In genomic region chr2:166956805-166957204, GRCm38 (mm10) we compare ENCODE assay signal across 8 mouse cellular contexts. TPM values are rescaled to one million over a fixed set of nuclear protein-coding genes. Genes with fewer than 3 reads are reported as not detected.
DNase-seq lines count a peak whose midpoint lies in the region; ATAC-seq and TF ChIP-seq lines count a peak whose summit lies in the region.

No protein-coding gene starts in this region.

- no peaks in the 10 kb centered on the region for H3K4me1 ChIP-seq in spleen, adult 2 months (ENCODE audit: control insufficient read depth, insufficient read depth, insufficient read length)
- no peaks in the 10 kb centered on the region; the same call in 1 of the 2 replicates for H3K4me1 ChIP-seq in liver, embryonic 13.5 days (replicated peaks)
- H3K4me1 ChIP-seq in small intestine, adult 2 months (ENCODE audit: control insufficient read depth, insufficient read depth, insufficient read length, low read length) = peaks cover 3% of the 10 kb centered on the region; the same call in 1 of the 2 replicates

- H3K9me3 ChIP-seq in liver, embryonic 13.5 days (replicated peaks) = no peaks in the 10 kb centered on the region

- no peak overlapping the region for H3K4me2 ChIP-seq in liver, embryonic 13.5 days

- no peak for TF ChIP-seq POLR2A in spleen, adult 2 months (IDR thresholded peaks at IDR 0.05; ENCODE audit: low read depth, low read length)
- TF ChIP-seq POLR2A in small intestine, adult 2 months (IDR thresholded peaks at IDR 0.05; ENCODE audit: low read depth, low read length) = no peak

- WGBS in spleen, adult 2 months = 56% methylated on average over 7 of the region's 7 CpGs
- WGBS in liver, embryonic 13.5 days (ENCODE audit: insufficient replicate concordance) = 52% methylated on average over 7 of the region's 7 CpGs
- 49% methylated on average over 7 of the region's 7 CpGs for WGBS in small intestine, adult 2 months

- ATAC-seq in liver, embryonic 13.5 days (ENCODE audit: low read depth) = peak; percentile 25; the same call in 1 of the 2 replicates

- no peak overlapping the region for H3K9ac ChIP-seq in liver, embryonic 13.5 days

- H3K36me3 ChIP-seq in spleen, adult 2 months (ENCODE audit: control insufficient read depth, insufficient read depth, low read length) = peaks cover 32% of the 10 kb centered on the region
- peaks cover 88% of the 10 kb centered on the region for H3K36me3 ChIP-seq in liver, embryonic 13.5 days
- H3K36me3 ChIP-seq in small intestine, adult 2 months (ENCODE audit: control insufficient read depth, insufficient read depth, low read length) = peaks cover 52% of the 10 kb centered on the region

- H3K27ac ChIP-seq in spleen, adult 2 months (ENCODE audit: insufficient read depth, low read length) = no peak overlapping the region
- no peak overlapping the region for H3K27ac ChIP-seq in liver, embryonic 13.5 days
- H3K27ac ChIP-seq in small intestine, adult 2 months (ENCODE audit: insufficient read depth, low read depth, low read length) = no peak overlapping the region

- no peak for TF ChIP-seq CTCF in spleen, adult 2 months (IDR thresholded peaks at IDR 0.05; ENCODE audit: extremely low read depth, insufficient read depth, insufficient read length, insufficient replicate concordance)
- TF ChIP-seq CTCF in small intestine, adult 2 months (IDR thresholded peaks at IDR 0.05; ENCODE audit: extremely low read depth, insufficient read length, insufficient replicate concordance, low read depth, low read length) = peak; percentile 44; the same call in 1 of the 2 replicates

- no peak overlapping the region for H3K4me3 ChIP-seq in spleen, adult 2 months (ENCODE audit: extremely low read depth, insufficient read depth, insufficient read length)
- no peak overlapping the region for H3K4me3 ChIP-seq in liver, embryonic 13.5 days (replicated peaks)
- H3K4me3 ChIP-seq in small intestine, adult 2 months (ENCODE audit: low read depth, low read length) = no peak overlapping the region

- DNase-seq in spleen, adult 2 months (ENCODE audit: low read depth in 1 of 2, low spot score in 2 of 2) = peak; percentile 34 to 47
- DNase-seq in spleen, adult 12 weeks (ENCODE audit: low spot score) = no peak
- DNase-seq in adrenal gland, postnatal 10 days = peak; percentile 64
- DNase-seq in embryo, embryonic 11 days = peak; percentile 50
- peak; percentile 70 for DNase-seq in kidney, postnatal 10 days
- DNase-seq in liver, embryonic 13.5 days = peak; percentile 25
- no peak for DNase-seq in Muller cell, postnatal 12 days (ENCODE audit: inconsistent ontology term)

- no peaks in the 10 kb centered on the region for H3K27me3 ChIP-seq in spleen, adult 2 months (ENCODE audit: control insufficient read depth, insufficient read depth, low read length)
- H3K27me3 ChIP-seq in liver, embryonic 13.5 days = no peaks in the 10 kb centered on the region
- H3K27me3 ChIP-seq in small intestine, adult 2 months (ENCODE audit: control insufficient read depth, insufficient read depth, low read length) = no peaks in the 10 kb centered on the region

RNA-seq across cellular contexts. Expression of gene Stau1, which starts 39.3 kb away (rescaled TPM):
- polyA plus RNA-seq in spleen, adult 2 months (2012; rRNA removed) = 15.2 and 15.6 TPM in 2 replicates
- 10 to 100 TPM; 62.2 to 67.7 TPM for total RNA-seq in adrenal gland, postnatal 10 days (2021)
- polyA plus RNA-seq in liver, embryonic 13.5 days (2015; fragmentation: Nextera tagmentation; extraction: Ambion mirVana) = 24.2 and 33.2 TPM in 2 replicates
- 5.3 and 9.8 TPM in 2 replicates for polyA plus RNA-seq in small intestine, adult 2 months (2012; rRNA removed)

RNA-seq across cellular contexts. Expression of gene Cse1l, which starts 51.0 kb away (rescaled TPM):
- polyA plus RNA-seq in spleen, adult 2 months (2012; rRNA removed) = 9.2 and 12.1 TPM in 2 replicates
- 10 to 100 TPM; 47.5 to 53.6 TPM for total RNA-seq in adrenal gland, postnatal 10 days (2021)
- polyA plus RNA-seq in liver, embryonic 13.5 days (2015; fragmentation: Nextera tagmentation; extraction: Ambion mirVana) = 69.3 and 92.1 TPM in 2 replicates
- 2.1 and 3.5 TPM in 2 replicates for polyA plus RNA-seq in small intestine, adult 2 months (2012; rRNA removed)

RNA-seq across cellular contexts. Expression of gene Ddx27, which starts 58.2 kb away (rescaled TPM):
- polyA plus RNA-seq in spleen, adult 2 months (2012; rRNA removed) = 27.4 and 32.9 TPM in 2 replicates
- total RNA-seq in adrenal gland, postnatal 10 days (2021) = 10 to 100 TPM; 32.1 to 34.6 TPM
- 53.6 and 59.5 TPM in 2 replicates for polyA plus RNA-seq in liver, embryonic 13.5 days (2015; fragmentation: Nextera tagmentation; extraction: Ambion mirVana)
- polyA plus RNA-seq in small intestine, adult 2 months (2012; rRNA removed) = 6.4 and 14.7 TPM in 2 replicates

Comparison
In these comparisons a context has a peak if more than half of its experiments do, and no peak if none do; other contexts are left out.
1. DNase-seq: peak in spleen, adult 2 months (2 of 2), adrenal gland, postnatal 10 days (single experiment), embryo, embryonic 11 days (single experiment), kidney, postnatal 10 days (single experiment) and liver, embryonic 13.5 days (single experiment); none in spleen, adult 12 weeks (single experiment) and Muller cell, postnatal 12 days (single experiment).